Mouse (Mus musculus) hindbrain, embryonic 15.5 days (tissue): Measurements from ENCODE around the gene Plcb4. TPM values are rescaled to one million over a fixed set of nuclear protein-coding genes. Genes with fewer than 3 reads are reported as not detected.
A peak's percentile ranks its signal among the peaks of the same experiment; 100 is the strongest.
"Not testable (repeated sequence)": the region's sequence is repeated elsewhere in the genome, so short reads cannot be mapped to it uniquely, and the experiment has no call there.

Experiments used
- ATAC-seq: fragments of 200-750 bp; cut with Nextera tagmentation; 2 replicates; pipeline ENCODE4 v1.8.0; 2017; ENCODE audit warnings: low read depth, moderate number of reproducible peaks, moderate TSS enrichment; ENCODE audit not compliant: low FRiP score
- H3K27ac ChIP-seq: fragments of 300-500 bp; sonication (generic); replicated peaks from 2 replicates; pipeline ENCODE4 v1.5.1; 2015; ENCODE audit warnings: mild to moderate bottlenecking, inconsistent platforms
- H3K27me3 ChIP-seq: fragments of 300-500 bp; sonication (generic); 2 replicates; pipeline ENCODE4 v1.6.1; 2015; ENCODE audit warnings: control low read depth, inconsistent platforms
- H3K36me3 ChIP-seq: fragments of 300-500 bp; sonication (generic); 2 replicates; pipeline ENCODE4 v1.6.1; 2015; ENCODE audit warnings: control low read depth, inconsistent platforms
- H3K4me1 ChIP-seq: fragments of 300-500 bp; sonication (generic); replicated peaks from 2 replicates; pipeline ENCODE4 v1.6.1; 2015; ENCODE audit warnings: control low read depth, inconsistent platforms
- H3K4me2 ChIP-seq: fragments of 300-500 bp; sonication (generic); 2 replicates; pipeline ENCODE4 v1.6.1; 2015; ENCODE audit warnings: moderate library complexity, mild to moderate bottlenecking, inconsistent platforms
- H3K4me3 ChIP-seq: fragments of 300-500 bp; sonication (generic); 2 replicates; pipeline ENCODE4 v1.5.1; 2015; ENCODE audit warnings: mild to moderate bottlenecking, inconsistent platforms
- H3K9ac ChIP-seq: fragments of 300-500 bp; sonication (generic); 2 replicates; pipeline ENCODE4 v1.6.1; 2015; ENCODE audit warnings: inconsistent platforms
- H3K9me3 ChIP-seq: fragments of 300-500 bp; sonication (generic); 2 replicates; pipeline ENCODE4 v1.6.1; 2016; ENCODE audit warnings: control low read depth, inconsistent platforms
- WGBS: fragments of 180-500 bp; shearing (Covaris S2); methylation state at CpG from one replicate; pipeline ENCODE4 v1.1.7; 2015; 5-methylcytosine and 5-hydroxymethylcytosine counted together
- polyA plus RNA-seq: library from polyadenylated mRNA; unstranded; fragments of >200 nt; fragmentation: Nextera tagmentation; extraction: Ambion mirVana; gene quantifications from 2 replicates; pipeline ENCODE4 v1.2.1, GENCODE M21; 2015

Gene Plcb4
- polyA plus RNA-seq, 1 experiment from 2014 or later: 46.1 TPM

DNA sequence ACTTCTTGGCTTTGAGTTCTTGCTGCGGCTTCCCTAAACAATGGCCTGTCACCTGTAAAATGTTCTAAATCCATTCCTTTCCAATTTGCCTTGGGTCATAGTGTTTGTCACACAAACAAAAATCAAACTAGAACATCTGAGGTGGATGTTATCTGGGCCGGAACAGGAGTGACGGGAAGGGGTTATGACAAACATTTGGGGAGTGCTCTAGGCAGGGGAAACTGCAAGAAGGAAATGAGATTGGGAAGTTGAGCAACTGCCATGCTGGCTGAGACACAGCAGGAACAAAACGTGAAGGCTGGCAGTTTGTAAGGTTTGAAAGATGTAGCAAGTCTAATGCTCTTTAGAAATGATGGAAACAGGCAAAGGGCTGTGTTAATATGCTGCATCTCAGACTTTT lies 66.6 kb downstream of the Plcb4 start:
- no peaks in the 10 kb centered on the region for H3K36me3 ChIP-seq
- peaks cover 23% of the 10 kb centered on the region for H3K4me1 ChIP-seq
- no peaks in the 10 kb centered on the region for H3K27me3 ChIP-seq
- WGBS: 83% methylated on average over 4 of the region's 4 CpGs
- H3K9ac ChIP-seq: no peak overlapping the region
- H3K27ac ChIP-seq: no peak overlapping the region
- no peak for ATAC-seq
- no peak overlapping the region for H3K4me2 ChIP-seq
- H3K4me3 ChIP-seq: no peak overlapping the region
- H3K9me3 ChIP-seq: no peaks in the 10 kb centered on the region

DNA sequence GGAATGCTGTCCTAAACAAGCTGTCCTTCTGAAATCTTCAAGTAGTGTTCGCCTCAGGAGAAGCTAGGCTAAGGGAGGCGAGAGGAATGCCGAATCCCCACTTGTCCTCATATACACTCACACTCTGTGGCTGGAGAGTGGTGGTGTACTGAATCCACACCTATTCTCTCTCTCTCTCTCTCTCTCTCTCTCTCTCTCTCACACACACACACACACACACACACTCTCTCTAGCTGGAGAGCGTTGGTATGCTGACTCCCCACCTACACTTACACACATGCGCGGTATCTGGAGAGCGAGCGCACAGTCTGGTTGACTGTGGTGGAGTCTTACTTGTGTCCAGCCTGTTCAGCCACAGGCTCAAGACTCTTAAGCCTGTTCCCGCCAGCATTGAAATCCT lies 68.3 kb downstream of the Plcb4 start:
- ATAC-seq: no peak
- no peak overlapping the region for H3K4me2 ChIP-seq
- no peak overlapping the region for H3K9ac ChIP-seq
- no peaks in the 10 kb centered on the region for H3K27me3 ChIP-seq
- no peaks in the 10 kb centered on the region for H3K9me3 ChIP-seq
- peaks cover 17% of the 10 kb centered on the region for H3K4me1 ChIP-seq
- no peaks in the 10 kb centered on the region for H3K36me3 ChIP-seq
- WGBS: 90% methylated on average over 9 of the region's 9 CpGs
- no peak overlapping the region for H3K27ac ChIP-seq
- no peak overlapping the region for H3K4me3 ChIP-seq

- H3K4me2 ChIP-seq: no peak overlapping the region
- H3K4me1 ChIP-seq: 0 out of 2 replicates have a peak, but pooled peaks cover 9% of the 10 kb centered on the region
- no peaks in the 10 kb centered on the region for H3K36me3 ChIP-seq
- no peak overlapping the region for H3K27ac ChIP-seq
- no peak overlapping the region for H3K4me3 ChIP-seq
- H3K9ac ChIP-seq: no peak overlapping the region
- H3K27me3 ChIP-seq: no peaks in the 10 kb centered on the region
- ATAC-seq: no peak
- H3K9me3 ChIP-seq: no peaks in the 10 kb centered on the region
- WGBS: 89% methylated on average over 4 of the region's 4 CpGs
These were observed 69.1 kb downstream of the Plcb4 start for GRCm38 (mm10) chr2:135727925-135728324.

- Histone ChIP-seq H3K4me1 (0 out of 2 replicates have a peak, but pooled peaks cover 12% of the 10 kb centered on the region), H3K36me3 (no peaks in the 10 kb centered on the region), H3K9ac (no peak overlapping the region), H3K4me2 (no peak overlapping the region), H3K9me3 (no peaks in the 10 kb centered on the region), H3K27me3 (no peaks in the 10 kb centered on the region), H3K4me3 (no peak overlapping the region), H3K27ac (no peak overlapping the region)
- 68% methylated on average over 6 of the region's 6 CpGs for WGBS
- no peak for ATAC-seq
These were observed 72.8 kb downstream of the Plcb4 start for GRCm38 (mm10) chr2:135731591-135731990.

GRCm38 (mm10) chr2:135732651-135733050 lies 73.8 kb downstream of the Plcb4 start:
- no peaks in the 10 kb centered on the region for H3K27me3 ChIP-seq
- H3K9me3 ChIP-seq: no peaks in the 10 kb centered on the region
- no peak for ATAC-seq
- H3K4me3 ChIP-seq: no peak overlapping the region
- H3K4me1 ChIP-seq: 0 out of 2 replicates have a peak, but pooled peaks cover 10% of the 10 kb centered on the region
- 90% methylated on average over 4 of the region's 4 CpGs for WGBS
- H3K4me2 ChIP-seq: no peak overlapping the region
- no peaks in the 10 kb centered on the region for H3K36me3 ChIP-seq
- no peak overlapping the region for H3K27ac ChIP-seq
- no peak overlapping the region for H3K9ac ChIP-seq

DNA sequence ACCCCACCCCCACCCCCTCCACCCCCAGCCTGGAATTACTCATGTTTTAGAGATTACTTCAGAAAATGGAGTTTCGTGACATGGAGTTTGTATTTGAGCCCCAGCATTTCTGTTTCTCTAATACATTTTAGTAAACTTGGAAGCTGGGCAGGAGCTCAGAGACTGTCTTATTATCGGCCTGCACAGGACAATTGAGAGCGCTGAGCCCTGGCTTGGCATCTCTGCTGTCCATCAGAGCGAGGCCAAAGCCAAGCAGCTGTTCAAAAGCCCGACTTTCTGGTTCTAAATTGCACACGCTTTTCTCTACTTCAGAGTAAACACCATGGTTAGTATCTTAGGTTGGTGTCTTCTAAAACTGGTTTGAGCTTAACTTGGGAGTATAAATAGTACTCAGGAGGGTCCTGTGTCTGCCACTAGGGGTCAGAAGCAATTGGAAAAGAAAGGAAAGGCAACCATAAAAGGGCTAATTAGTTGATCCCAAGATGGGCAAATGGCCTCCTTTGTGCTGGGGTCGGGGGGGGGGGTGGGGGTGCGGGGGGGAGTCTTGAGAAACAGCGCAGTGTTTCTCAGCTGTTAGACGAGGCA lies 75.2 kb downstream of the Plcb4 start:
- no peaks in the 10 kb centered on the region for H3K36me3 ChIP-seq
- ATAC-seq: 0 out of 2 replicates have a peak, but pooled peaks have one; percentile 38
- no peak overlapping the region for H3K9ac ChIP-seq
- no peaks in the 10 kb centered on the region for H3K27me3 ChIP-seq
- H3K4me1 ChIP-seq: 0 out of 2 replicates have a peak, but pooled peaks cover 3% of the 10 kb centered on the region
- H3K4me2 ChIP-seq: no peak overlapping the region
- H3K4me3 ChIP-seq: no peak overlapping the region
- WGBS: 32% methylated on average over 10 of the region's 10 CpGs
- H3K9me3 ChIP-seq: no peaks in the 10 kb centered on the region
- H3K27ac ChIP-seq: no peak overlapping the region

DNA sequence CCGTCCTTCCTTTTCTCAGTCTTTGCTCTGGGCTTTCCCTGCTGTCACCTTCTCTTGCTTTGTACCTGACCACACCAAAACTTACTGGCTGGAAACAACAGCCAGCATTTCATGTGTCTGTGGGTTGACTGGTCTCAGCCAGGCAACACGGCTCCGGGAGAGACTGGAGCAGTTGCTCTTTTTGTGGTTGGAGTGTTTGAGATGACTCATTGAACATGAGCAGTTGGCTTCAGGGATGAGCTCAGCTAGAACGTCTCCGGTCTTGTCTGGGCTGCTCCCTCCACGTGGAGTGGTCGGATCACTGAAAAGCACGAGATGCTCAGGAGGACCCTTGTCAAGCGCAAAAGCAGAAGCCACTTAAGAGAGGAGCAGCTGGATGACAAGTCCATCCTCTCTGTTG lies 78.7 kb downstream of the Plcb4 start:
- no peak overlapping the region for H3K9ac ChIP-seq
- H3K27me3 ChIP-seq: no peaks in the 10 kb centered on the region
- ATAC-seq: no peak
- H3K36me3 ChIP-seq: no peaks in the 10 kb centered on the region
- H3K4me2 ChIP-seq: no peak overlapping the region
- WGBS: 84% methylated on average over 9 of the region's 9 CpGs
- H3K9me3 ChIP-seq: no peaks in the 10 kb centered on the region
- H3K4me3 ChIP-seq: no peak overlapping the region
- 0 out of 2 replicates have a peak, but pooled peaks cover 3% of the 10 kb centered on the region for H3K4me1 ChIP-seq
- no peak overlapping the region for H3K27ac ChIP-seq

DNA sequence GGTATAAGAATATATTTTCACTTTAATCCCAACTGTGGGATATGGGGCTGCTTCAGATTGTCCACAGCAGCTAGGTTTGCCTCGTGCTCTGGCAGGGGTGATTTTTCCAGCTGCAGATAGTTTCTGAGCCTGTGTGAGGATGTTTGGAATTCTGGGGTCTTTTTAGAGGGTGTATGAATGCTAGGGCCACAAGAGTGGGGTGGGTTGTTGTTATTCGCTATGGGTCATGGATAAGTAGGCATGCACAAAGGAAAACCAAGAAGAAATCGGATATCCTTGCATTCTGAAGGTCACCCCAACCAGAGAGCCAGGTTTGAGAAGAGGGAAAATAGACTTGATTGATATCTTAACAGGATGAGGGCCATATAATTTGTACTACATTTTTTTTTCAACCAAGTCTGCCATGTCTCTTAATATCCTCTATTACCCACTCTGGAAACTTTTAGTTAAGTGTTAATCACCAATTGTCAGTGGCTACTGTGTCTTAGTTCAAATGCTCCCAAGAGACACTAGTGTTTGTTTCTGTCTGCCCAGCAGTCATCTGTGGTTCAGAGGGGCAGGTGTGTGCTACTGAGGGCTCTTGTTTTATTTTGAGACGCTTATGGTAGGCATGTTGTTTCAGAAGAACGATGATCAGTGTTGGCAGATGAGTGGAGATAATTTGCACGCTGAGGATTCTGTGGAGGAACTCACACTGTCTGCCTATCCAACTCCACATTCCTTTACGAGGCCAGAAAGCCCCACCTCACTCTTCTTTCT lies 79.4 kb downstream of the Plcb4 start:
- not testable (repeated sequence) for H3K4me3 ChIP-seq, H3K9ac ChIP-seq, H3K4me2 ChIP-seq, ATAC-seq, H3K27ac ChIP-seq, H3K9me3 ChIP-seq, H3K36me3 ChIP-seq, H3K4me1 ChIP-seq, H3K27me3 ChIP-seq
- WGBS: 74% methylated on average over 7 of the region's 7 CpGs

- Histone ChIP-seq H3K27me3 (no peaks in the 10 kb centered on the region), H3K9me3 (no peaks in the 10 kb centered on the region), H3K9ac (no peak overlapping the region), H3K4me2 (no peak overlapping the region), H3K4me1 (peaks cover 15% of the 10 kb centered on the region; the same call in 1 of the 2 replicates), H3K27ac (no peak overlapping the region), H3K36me3 (no peaks in the 10 kb centered on the region), H3K4me3 (no peak overlapping the region)
- no peak for ATAC-seq
- WGBS: 59% methylated on average over 1 of the region's 1 CpGs
These were observed 80.1 kb downstream of the Plcb4 start for GRCm38 (mm10) chr2:135738950-135739349.

DNA sequence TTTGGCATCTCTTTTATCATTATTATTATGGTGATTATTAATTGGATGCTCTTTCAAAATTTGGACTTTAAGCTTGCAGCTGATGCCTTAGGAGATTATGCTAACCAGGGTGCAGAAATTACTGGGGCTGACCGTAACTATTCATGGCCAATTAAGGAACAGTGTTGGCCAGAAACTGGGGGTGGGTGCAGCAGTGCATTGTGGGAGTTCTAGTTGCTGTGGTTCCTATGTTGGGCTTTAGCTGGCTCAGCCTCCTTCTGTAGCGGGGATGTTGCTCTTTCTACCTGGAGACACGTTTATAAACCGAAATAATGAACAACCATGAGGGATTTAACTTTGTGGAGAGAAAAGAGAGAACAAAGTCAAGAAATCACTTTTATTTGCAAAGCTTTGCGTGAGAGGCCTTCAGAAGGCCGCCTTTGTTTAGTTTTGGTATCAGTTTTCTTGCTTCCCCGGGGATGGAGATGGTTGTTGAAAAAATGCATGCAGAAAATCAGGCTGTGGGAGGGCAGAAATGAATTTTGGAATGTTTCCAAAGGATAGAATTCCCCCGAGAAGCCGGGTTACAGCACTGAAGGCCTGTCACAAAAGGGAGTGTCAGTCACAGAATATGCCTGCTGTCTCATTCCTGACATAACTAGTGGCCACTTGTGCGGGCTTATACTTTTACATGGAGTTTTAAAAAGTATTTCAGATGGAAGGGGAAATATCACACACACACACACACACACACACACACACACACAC lies 84.3 kb downstream of the Plcb4 start:
- H3K27ac ChIP-seq: peak overlapping the region; percentile 54
- no peak overlapping the region for H3K4me3 ChIP-seq
- H3K4me2 ChIP-seq: no peak overlapping the region; the same call in 1 of the 2 replicates
- 37% methylated on average over 10 of the region's 10 CpGs for WGBS
- no peaks in the 10 kb centered on the region for H3K27me3 ChIP-seq
- peaks cover 13% of the 10 kb centered on the region; the same call in 1 of the 2 replicates for H3K4me1 ChIP-seq
- no peaks in the 10 kb centered on the region for H3K36me3 ChIP-seq
- no peaks in the 10 kb centered on the region for H3K9me3 ChIP-seq
- H3K9ac ChIP-seq: no peak overlapping the region
- 0 out of 2 replicates have a peak, but pooled peaks have one; percentile 27 for ATAC-seq

DNA sequence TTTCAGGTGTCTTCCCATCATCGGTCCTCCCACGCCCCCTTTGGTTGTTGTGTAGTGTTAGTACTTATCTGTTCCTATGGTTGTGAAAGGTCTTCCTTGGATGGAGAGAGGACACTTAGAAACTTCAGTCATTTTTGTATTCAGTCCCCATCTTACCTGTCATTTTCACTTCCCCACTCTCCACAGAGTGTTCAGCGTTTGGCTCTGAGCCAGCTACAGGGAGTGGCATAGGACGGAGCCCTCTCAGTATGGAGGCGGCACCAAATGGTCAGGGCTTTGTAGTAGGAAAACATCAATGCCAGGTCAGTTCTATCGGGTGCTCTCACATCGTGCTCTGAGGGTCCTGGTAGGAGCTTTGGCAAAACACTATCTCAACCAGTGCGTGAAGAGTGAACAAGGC lies 85.9 kb downstream of the Plcb4 start:
- H3K4me3 ChIP-seq: no peak overlapping the region
- H3K9ac ChIP-seq: no peak overlapping the region
- WGBS: 65% methylated on average over 8 of the region's 8 CpGs
- ATAC-seq: peak; percentile 50; the same call in 1 of the 2 replicates
- no peaks in the 10 kb centered on the region for H3K27me3 ChIP-seq
- peaks cover 16% of the 10 kb centered on the region; the same call in 1 of the 2 replicates for H3K4me1 ChIP-seq
- no peaks in the 10 kb centered on the region for H3K9me3 ChIP-seq
- H3K4me2 ChIP-seq: no peak overlapping the region
- no peaks in the 10 kb centered on the region for H3K36me3 ChIP-seq
- H3K27ac ChIP-seq: no peak overlapping the region

DNA sequence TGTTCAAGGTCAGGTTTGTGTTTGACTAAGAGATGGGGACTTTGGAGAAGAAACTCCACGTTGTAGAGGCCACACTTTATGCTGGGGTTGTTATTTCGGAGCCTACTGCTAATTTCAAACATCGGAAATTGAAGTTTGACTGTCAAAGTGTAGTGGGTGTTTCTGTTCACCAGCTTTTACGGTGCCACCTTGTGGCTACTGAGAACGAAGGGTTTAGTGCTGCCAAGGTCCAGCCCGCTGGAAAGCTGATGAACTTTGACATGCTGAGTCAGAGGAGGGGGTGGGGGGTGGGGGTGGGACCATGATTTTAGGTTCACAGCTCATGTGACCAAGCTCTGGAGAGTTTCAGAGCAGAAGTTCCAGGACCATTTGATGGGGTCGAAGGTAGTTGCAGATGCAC lies 86.3 kb downstream of the Plcb4 start:
- Histone ChIP-seq H3K4me3 (no peak overlapping the region), H3K4me2 (no peak overlapping the region), H3K36me3 (no peaks in the 10 kb centered on the region), H3K27ac (no peak overlapping the region), H3K4me1 (peaks cover 19% of the 10 kb centered on the region; the same call in 1 of the 2 replicates), H3K9me3 (no peaks in the 10 kb centered on the region), H3K9ac (no peak overlapping the region), H3K27me3 (no peaks in the 10 kb centered on the region)
- ATAC-seq: no peak
- 56% methylated on average over 7 of the region's 7 CpGs for WGBS
